Mouse (Mus musculus) kidney, postnatal 36 days (tissue): ENCODE measurements at regions not wholly inside any gene's neighbourhood (a gene's known extent, or its start where the extent isn't known, plus 50 kb on each side); places are given as distances from the start of the nearest gene placed in this dataset.
"Not testable (repeated sequence)": the region's sequence is repeated elsewhere in the genome, so short reads cannot be mapped to it uniquely, and the experiment has no call there.

Source experiments
- DNase-seq, 2 experiments: peaks; one replicate each; pipeline ENCODE4 v3.0.0; 2021 to 2022; ENCODE audit warnings: mixed read lengths in 2 of 2

DNA sequence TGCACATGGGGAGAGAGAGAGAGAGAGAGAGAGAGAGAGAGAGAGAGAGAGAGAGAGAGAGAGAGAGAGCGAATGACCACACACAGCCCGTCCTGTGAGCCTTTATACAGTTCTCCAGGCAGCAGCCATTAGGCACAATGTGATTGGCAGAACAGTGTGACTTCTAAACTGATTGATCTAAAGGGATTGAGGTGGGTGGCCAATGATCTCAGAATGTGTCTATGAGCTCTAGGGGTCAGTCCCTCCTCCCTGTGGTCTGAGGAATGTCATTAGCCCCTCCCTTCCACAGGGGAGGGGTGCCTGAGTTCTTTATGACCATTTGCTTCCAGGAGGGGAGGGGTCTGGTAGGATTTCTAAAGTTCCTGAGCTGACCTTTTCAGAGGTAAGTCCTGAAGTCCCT lies 62.1 kb downstream of the Duxbl3 start:
- not testable (repeated sequence) for DNase-seq

DNA sequence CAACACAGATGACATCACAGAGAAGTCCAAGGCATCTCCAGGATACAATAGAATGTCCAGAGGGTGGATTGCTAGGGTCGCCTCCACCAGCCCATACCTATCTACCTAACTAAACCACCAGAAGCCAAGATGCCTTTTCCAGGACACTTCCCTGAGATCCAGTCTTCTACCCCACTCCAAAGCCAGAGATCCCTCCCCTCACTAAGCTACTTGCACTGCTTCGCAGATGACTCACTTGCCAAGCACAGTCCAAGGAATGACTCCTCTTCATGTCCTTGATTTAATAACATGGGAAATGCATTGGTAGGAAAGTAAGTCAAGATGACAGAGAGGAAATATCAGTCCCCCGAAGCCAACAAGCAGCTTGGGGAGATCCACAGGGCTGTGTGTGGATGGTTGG lies 63.0 kb downstream of the Duxbl3 start:
- DNase-seq: no peak

DNA sequence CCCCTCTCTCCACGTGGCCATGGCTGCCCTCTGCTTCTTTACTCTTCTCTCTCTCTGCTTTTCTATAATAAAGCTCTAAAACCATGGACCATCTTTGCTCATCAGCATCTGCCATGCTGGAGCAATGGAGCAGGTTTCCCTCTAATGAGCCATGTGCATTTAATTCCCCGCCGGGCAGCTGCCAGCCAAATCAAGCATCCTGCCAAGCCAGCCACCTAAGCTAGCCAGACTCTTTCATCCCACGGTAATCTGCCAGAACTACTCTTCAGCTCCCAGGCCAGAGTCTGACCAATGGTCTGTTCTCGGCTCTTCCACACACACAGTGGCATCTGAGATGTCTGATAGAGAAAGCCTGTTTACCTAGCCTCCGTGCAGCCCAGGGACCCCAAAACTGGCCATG lies 70.8 kb downstream of the Duxbl3 start:
- DNase-seq: no peak

DNA sequence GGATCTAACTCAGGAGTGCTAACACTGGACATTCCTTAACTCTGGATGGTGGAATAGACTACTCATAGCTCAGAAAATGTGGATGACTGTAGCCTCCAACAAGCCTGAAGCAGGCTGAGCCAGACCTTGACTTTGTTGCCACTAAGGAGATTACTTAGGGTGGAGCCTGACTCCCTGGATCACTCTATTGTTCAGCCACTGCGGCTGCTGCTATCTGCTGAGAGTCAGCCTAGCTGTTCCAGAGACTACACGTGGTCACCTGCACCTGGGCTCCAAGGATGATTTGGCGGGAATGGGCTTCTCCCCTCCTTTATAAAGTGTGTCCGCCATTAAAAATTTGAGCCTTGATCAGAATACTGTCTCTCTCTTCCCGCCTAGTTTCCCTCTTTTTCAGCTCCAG lies 83.3 kb downstream of the Duxbl3 start:
- no peak for DNase-seq

DNA sequence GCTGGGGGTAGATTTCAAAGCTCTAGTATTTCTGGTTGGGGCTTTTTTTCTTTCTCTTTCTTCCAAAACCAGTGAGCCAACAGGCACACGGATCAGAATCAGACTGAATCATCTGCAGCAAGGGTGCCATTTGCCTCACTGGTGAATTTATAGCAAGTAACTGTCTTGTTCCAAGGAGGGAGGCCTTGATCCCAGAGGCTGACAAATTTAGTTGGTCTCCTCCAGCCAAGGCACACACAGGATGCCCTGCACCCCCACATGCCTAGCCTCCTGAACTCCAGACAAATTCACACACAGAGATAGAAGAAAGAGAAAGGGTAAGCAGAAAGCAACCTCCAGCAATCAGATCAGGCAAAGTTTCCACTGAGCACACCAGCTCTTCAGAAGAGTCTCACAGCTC lies 87.5 kb downstream of the Duxbl3 start:
- no peak for DNase-seq

DNA sequence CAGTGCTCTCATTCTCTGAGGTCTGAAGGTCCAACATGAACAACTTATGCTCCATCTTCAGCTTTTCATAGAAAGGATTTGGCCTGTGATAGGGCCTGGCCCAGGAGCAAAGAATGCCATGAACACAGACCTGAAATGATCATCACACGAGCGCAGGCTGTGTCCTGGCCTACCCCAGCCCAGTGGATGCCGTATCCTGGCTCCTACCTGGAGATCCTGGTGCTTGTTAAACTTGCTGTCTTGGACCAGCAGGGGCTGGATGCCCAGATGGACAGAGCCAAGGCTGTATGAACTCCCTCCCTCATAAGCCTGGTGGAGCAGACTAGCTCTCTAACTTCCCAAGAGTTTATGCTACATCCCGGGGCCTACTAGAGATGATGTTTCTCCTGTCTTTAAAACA lies 89.5 kb downstream of the Duxbl3 start:
- DNase-seq: no peak

DNA sequence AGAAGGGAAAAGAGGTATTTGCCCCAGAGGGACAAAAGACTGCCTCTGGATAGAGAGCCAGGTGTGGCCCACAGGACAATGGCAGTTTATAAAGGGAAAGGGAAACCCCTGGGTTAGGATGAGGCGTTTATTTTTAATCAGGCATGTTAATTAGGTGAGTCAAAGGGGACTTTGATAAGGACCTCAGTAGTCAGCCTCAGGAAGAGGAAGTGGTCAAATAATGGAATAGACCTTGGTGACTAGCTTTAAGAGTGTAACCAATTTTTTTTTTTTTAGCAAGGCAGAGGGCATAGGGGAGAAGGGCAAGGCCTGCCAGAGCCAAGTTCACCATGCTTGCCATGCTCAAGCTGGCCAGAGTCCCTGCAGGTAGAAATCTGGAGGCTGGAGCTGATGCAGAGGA lies 95.2 kb downstream of the Duxbl3 start:
- DNase-seq: no peak

DNA sequence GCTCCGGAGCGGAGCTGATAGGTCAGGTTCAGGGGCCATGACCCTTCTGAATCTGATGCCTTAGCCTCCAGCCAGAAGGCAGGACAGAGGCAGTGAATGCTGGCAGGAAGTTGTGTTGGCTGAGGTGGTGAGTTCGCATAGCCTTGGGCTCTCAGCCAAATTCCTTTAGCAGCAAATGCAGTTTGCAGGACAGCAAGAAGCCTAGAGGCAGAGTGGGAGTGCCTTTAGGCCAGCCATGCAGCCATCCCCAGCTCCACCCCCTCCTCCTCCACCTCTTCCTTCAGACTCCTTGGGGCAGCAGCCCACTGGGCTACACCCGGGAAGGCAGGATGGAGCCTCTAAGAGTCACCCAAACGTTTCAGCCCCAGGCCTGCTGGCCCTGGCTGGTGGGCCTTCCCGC lies 99.5 kb downstream of the Duxbl3 start:
- DNase-seq: peak; percentile 18 to 29

DNA sequence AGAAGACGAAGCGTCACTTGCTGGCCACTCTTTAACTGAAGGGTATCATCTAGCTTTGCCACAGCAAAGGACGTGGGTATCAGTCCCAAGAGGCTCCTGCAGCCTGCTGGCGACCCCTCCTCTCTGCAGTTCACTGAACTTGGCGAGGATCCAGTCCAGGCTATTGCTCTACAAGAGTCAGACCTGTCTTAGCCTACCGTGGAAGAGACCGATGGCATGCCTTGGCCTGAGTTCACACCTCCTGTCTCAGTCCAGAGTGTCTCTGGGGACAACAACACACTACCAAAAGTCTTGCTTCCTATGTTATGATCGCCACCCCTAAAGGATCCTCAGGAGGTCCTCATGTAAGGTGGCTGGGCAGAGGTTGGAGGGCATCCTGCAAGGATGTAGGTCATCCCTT lies 100.2 kb downstream of the Duxbl3 start:
- DNase-seq: no peak

DNA sequence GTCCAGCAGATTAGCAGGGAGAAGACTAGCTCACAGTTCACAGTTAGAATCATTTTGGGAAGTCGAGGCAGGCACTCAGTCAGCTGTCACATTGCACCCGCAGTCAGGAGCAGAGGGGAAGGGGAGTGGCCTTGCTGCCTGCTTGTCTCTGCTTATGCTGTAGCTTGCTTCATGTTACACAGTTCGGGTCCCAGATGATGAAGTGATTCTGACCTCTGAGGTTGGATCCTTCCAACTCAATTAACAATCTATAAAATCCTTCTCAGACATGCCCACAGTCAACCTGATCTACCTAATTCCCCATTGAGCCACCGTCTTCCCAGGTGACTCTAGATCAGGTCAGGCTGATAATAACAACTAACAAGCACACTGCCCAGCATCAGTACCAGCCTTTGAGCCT lies 102.3 kb downstream of the Duxbl3 start:
- no peak for DNase-seq

DNA sequence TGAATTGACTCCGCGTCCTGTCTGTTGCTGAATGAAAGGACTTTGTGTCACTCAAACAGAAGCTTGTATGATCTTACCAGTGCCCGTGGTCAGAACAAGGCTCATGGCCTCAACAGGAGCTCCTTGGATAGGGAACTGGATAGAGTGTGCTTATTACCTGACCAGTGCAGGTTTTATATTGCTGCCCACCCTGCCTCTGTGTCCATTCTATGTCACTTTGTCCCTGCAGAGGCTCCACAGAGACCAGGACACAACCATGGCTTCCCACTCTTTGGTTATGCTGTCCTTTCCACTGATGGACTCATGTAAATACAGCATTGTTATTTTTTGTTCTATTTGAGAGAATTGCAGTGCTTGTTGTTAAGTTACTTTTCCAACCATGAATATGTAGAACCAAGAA lies 103.4 kb downstream of the Duxbl3 start:
- no peak for DNase-seq
